Mouse (Mus musculus): ENCODE measurements around the gene 2900026A02Rik. TPM values are rescaled to one million over a fixed set of nuclear protein-coding genes. Genes with fewer than 3 reads are reported as not detected.

The 2900026A02Rik gene
- polyA plus RNA-seq, 1 experiment from 2014 or later = 1.9 TPM

- Histone ChIP-seq H3K27ac (no peak overlapping the region), H3K4me1 (no peaks in the 10 kb centered on the region), H3K9me3 (replicated peaks) (no peaks in the 10 kb centered on the region), H3K36me3 (no peaks in the 10 kb centered on the region), H3K4me2 (no peak overlapping the region), H3K9ac (no peak overlapping the region), H3K27me3 (replicated peaks) (no peaks in the 10 kb centered on the region), H3K4me3 (no peak overlapping the region)
- 31% methylated on average over 5 of the region's 5 CpGs for WGBS (ENCODE audit: insufficient replicate concordance)
- ATAC-seq = no peak
Measured at GRCm38 (mm10) chr5:113041567-113042071, 179.4 kb downstream of the 2900026A02Rik start.

- Histone ChIP-seq H3K4me1 (peaks cover 2% of the 10 kb centered on the region; the same call in 1 of the 2 replicates), H3K9ac (no peak overlapping the region), H3K27me3 (replicated peaks) (no peaks in the 10 kb centered on the region), H3K36me3 (no peaks in the 10 kb centered on the region), H3K4me2 (no peak overlapping the region), H3K4me3 (no peak overlapping the region), H3K27ac (no peak overlapping the region), H3K9me3 (replicated peaks) (no peaks in the 10 kb centered on the region)
- ATAC-seq = no peak
- WGBS (ENCODE audit: insufficient replicate concordance) = 50% methylated on average over 6 of the region's 6 CpGs
Measured at GRCm38 (mm10) chr5:113040776-113041175, 180.3 kb downstream of the 2900026A02Rik start.

- Histone ChIP-seq H3K9ac (no peak overlapping the region), H3K4me3 (no peak overlapping the region), H3K4me1 (peaks cover 12% of the 10 kb centered on the region; the same call in 1 of the 2 replicates), H3K9me3 (replicated peaks) (no peaks in the 10 kb centered on the region), H3K27ac (no peak overlapping the region), H3K36me3 (no peaks in the 10 kb centered on the region), H3K4me2 (no peak overlapping the region), H3K27me3 (replicated peaks) (no peaks in the 10 kb centered on the region)
- ATAC-seq = no peak
- 72% methylated on average over 6 of the region's 6 CpGs for WGBS (ENCODE audit: insufficient replicate concordance)
Measured at GRCm38 (mm10) chr5:113038601-113039000, 182.4 kb downstream of the 2900026A02Rik start.

Other genes starting within 250 kb of the 2900026A02Rik start
- gene Grk3, start 205.4 kb downstream of the 2900026A02Rik start, polyA plus RNA-seq (2016; fragmentation: Nextera tagmentation; extraction: Ambion mirVana) = 2.4 TPM in 2 replicates
- not detected in 2 replicates for gene Crybb2, start 151.1 kb downstream of the 2900026A02Rik start, polyA plus RNA-seq (2016; fragmentation: Nextera tagmentation; extraction: Ambion mirVana)
- gene Crybb3, start 139.7 kb downstream of the 2900026A02Rik start, polyA plus RNA-seq (2016; fragmentation: Nextera tagmentation; extraction: Ambion mirVana) = not detected in 2 replicates
- gene Tmem211, start 5.7 kb upstream of the 2900026A02Rik start, polyA plus RNA-seq (2016; fragmentation: Nextera tagmentation; extraction: Ambion mirVana) = not detected in 2 replicates
- 2.8 and 2.9 TPM in 2 replicates for gene Sgsm1, start 89.5 kb upstream of the 2900026A02Rik start, polyA plus RNA-seq (2016; fragmentation: Nextera tagmentation; extraction: Ambion mirVana)
- gene Aym1, start 136.1 kb upstream of the 2900026A02Rik start, polyA plus RNA-seq (2016; fragmentation: Nextera tagmentation; extraction: Ambion mirVana) = not detected in 2 replicates